Mouse (Mus musculus) myocyte (in vitro differentiated cells): ENCODE measurements around the gene Tradd. TPM values are rescaled to one million over a fixed set of nuclear protein-coding genes. Genes with fewer than 3 reads are reported as not detected.

Experiments
- H3K27me3 ChIP-seq: one replicate; pipeline ENCODE4 v1.6.1; 2011; ENCODE audit not compliant: control insufficient read depth, insufficient read depth, insufficient read length
- H3K36me3 ChIP-seq: one replicate; pipeline ENCODE4 v1.6.1; 2011; ENCODE audit not compliant: control insufficient read depth, insufficient read depth
- H3K4me2 ChIP-seq: one replicate; pipeline ENCODE4 v1.6.1; 2011; ENCODE audit warnings: low read depth, control low read depth
- H3K4me3 ChIP-seq: one replicate; pipeline ENCODE4 v1.5.1; 2011; ENCODE audit warnings: mild to moderate bottlenecking, control low read depth, moderate library complexity
- H3K79me2 ChIP-seq: one replicate; pipeline ENCODE4 v1.6.1; 2011; ENCODE audit not compliant: control insufficient read depth, insufficient read depth
- H3ac ChIP-seq: one replicate; pipeline ENCODE4 v1.6.1; 2011; ENCODE audit not compliant: control insufficient read depth, insufficient read length
- CEBPB ChIP-seq: IDR thresholded peaks from 2 replicates; pipeline ENCODE4 v1.6.1; 2011; ENCODE audit warnings: mild to moderate bottlenecking, moderate library complexity; ENCODE audit not compliant: poor library complexity, insufficient read depth, severe bottlenecking
- E2F4 ChIP-seq: IDR thresholded peaks from one replicate; pipeline ENCODE4 v1.6.1; 2011; ENCODE audit warnings: mild to moderate bottlenecking, control low read depth, moderate library complexity; ENCODE audit not compliant: insufficient read depth
- MAX ChIP-seq: IDR thresholded peaks from one replicate; pipeline ENCODE4 v1.6.1; 2011; ENCODE audit warnings: low read depth, mild to moderate bottlenecking, control low read depth
- MYOD1 ChIP-seq, 3 experiments: IDR thresholded peaks; one replicate each; pipeline ENCODE4 v1.6.1; 2011; ENCODE audit warnings: control low read depth in 2 of 3, low read depth in 2 of 3, mild to moderate bottlenecking in 2 of 3, moderate library complexity in 1 of 3; ENCODE audit not compliant: insufficient read length in 2 of 3, control insufficient read depth in 1 of 3
- MYOG ChIP-seq, 3 experiments: IDR thresholded peaks; one replicate each; pipeline ENCODE4 v1.6.1; 2011; ENCODE audit warnings: control low read depth in 2 of 3, low read depth in 2 of 3, mild to moderate bottlenecking in 2 of 3; ENCODE audit not compliant: insufficient read length in 2 of 3, control insufficient read depth in 1 of 3, insufficient read depth in 1 of 3
- POLR2A ChIP-seq: IDR thresholded peaks from one replicate; pipeline ENCODE4 v1.6.1; 2011; ENCODE audit warnings: low read depth, mild to moderate bottlenecking, control low read depth, moderate library complexity; ENCODE audit not compliant: insufficient read length
- POLR2AphosphoS2 ChIP-seq: IDR thresholded peaks from one replicate; pipeline ENCODE4 v1.6.1; 2011; ENCODE audit warnings: low read depth, control low read depth; ENCODE audit not compliant: insufficient read length
- REST ChIP-seq: IDR thresholded peaks from one replicate; pipeline ENCODE4 v1.6.1; 2011; ENCODE audit warnings: mild to moderate bottlenecking, control low read depth, moderate library complexity; ENCODE audit not compliant: insufficient read depth, insufficient read length
- SRF ChIP-seq: IDR thresholded peaks from one replicate; pipeline ENCODE4 v1.6.1; 2011; ENCODE audit warnings: low read depth; ENCODE audit not compliant: control insufficient read depth, insufficient read length
- TCF12 ChIP-seq: IDR thresholded peaks from one replicate; pipeline ENCODE4 v1.6.1; 2011; ENCODE audit warnings: mild to moderate bottlenecking, control low read depth; ENCODE audit not compliant: poor library complexity, insufficient read depth, severe bottlenecking
- TCF3 ChIP-seq: IDR thresholded peaks from one replicate; pipeline ENCODE4 v1.6.1; 2011; ENCODE audit warnings: low read depth, control low read depth; ENCODE audit not compliant: insufficient read length
- USF1 ChIP-seq: IDR thresholded peaks from one replicate; pipeline ENCODE4 v1.6.1; 2011; ENCODE audit warnings: low read depth, mild to moderate bottlenecking, control low read depth, moderate library complexity
- polyA plus RNA-seq: library from polyadenylated mRNA; unstranded; fragments of >200 nt; fragmentation: generic; extraction: Trizol; gene quantifications from one replicate; pipeline ENCODE4 v1.2.1, GENCODE M21; 2012; ENCODE audit warnings: missing spikeins

The Tradd gene
- polyA plus RNA-seq, 1 experiment, result 27.0 TPM

DNA sequence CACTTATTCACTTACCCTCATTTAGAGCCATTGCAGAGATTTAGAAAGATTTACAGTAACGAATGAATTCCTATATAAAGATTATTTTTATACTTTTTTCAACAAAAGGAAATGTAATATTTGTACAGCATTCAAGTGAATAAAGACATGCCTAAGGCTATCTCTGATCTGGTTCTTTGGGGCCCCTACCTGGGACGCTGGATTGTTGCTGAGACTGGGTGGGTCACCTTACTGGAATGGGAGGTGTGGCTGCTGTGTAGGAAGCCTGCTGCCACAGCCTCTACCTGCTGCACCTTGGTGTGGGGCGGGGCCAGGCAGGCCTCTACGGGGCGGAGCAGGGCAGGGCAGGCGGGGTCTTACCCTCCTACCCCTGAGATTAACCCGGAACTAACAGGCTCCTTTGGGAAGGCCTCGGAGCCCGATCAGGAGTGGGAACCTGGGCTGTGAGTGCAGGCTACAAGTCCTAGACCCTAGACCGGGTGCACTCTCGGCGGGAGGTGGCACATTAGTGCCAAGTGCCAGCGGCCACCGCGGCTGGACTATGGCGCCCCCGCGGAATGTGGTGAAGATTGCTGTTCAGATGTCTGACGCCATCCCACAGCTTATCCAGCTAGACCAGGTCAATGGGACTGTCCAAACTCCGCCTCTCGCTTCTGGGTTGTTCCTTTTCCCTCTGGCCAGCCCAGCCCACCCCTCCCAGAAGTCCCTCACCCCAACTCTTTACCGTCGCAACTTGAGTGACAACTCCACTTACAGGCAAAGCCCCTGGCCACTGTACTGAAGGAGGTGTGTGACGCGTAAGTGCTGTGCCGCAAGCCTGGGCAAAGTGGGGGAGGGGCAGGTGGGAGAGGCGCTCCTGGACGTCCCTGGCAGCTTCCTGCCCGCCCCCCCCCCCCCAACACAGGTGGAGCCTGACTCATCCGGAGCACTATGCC lies 41.1 kb upstream of the Tradd start, which contains the start of gene Elmo3:
Gene Elmo3, plus strand, starts transcription at position 391 of the 935 bp plus-strand sequence.
- H3K36me3 ChIP-seq, result peaks cover 45% of the 10 kb centered on the region
- no peak within 1 kb of the TSS for H3K4me3 ChIP-seq

DNA sequence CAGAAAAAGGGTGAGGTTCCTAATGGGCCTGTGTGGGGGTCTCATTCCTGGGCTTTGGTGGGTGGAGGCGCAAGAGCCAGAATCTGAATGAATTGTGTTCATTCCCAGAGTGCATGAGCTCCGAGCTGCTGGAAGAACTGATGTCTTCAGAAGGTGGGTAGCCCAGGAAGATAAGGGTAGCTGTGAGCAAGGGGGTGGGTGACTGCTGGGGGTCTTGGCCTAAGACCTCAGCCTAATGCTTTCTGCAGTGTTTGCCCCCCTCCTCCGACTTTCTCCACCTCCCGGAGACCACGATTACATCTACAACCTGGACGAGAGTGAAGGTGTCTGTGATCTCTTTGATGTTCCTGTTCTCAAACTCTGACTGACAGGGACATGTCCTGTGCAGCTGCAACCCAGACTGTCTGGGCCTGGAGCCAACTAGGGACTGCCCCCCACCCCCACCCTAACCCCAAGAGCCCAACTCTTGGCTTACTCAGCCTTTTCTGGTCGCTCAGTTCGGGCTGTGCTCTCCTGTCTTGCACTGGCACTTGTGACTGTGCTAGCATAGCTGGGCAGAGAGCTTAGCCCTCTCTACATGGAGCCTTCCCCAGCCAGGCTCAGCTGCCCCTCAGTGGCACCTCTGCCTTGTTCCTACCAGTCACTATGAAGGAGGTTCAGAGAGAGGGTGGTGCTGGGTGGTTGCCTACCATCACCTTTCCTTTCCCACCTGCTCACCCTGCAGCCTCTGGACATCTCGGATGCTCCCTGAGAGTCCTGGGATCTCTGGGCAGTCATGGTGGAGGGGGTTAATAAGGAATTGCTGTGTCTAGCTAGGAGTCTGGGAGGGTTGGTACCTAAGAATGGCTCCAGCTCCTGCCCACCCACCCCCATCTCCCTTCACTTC lies 40.2 kb upstream of the Tradd start:
- H3K27me3 ChIP-seq, result no peaks in the 10 kb centered on the region
- H3K79me2 ChIP-seq, result peaks cover 11% of the 10 kb centered on the region
- no peak overlapping the region for H3ac ChIP-seq
- H3K4me3 ChIP-seq, result no peak overlapping the region
- no peak for TF ChIP-seq USF1
- peak; percentile 4 for TF ChIP-seq TCF3
- TF ChIP-seq MAX, result no peak
- peak; percentile 37 for TF ChIP-seq TCF12
- TF ChIP-seq REST, result no peak
- peak; percentile 75 to 92 (median 88) for TF ChIP-seq MYOD1 (IDR thresholded peaks at IDR 0.05; ENCODE audit: control insufficient read depth in 1 of 3, insufficient read length in 2 of 3, low read depth in 2 of 3)
- TF ChIP-seq POLR2AphosphoS2, result peak; percentile 98
- no peak for TF ChIP-seq E2F4
- TF ChIP-seq POLR2A, result peak; percentile 55
- TF ChIP-seq MYOG (IDR thresholded peaks at IDR 0.05; ENCODE audit: control insufficient read depth in 1 of 3, insufficient read depth in 1 of 3, insufficient read length in 2 of 3, low read depth in 2 of 3), result peak in 1 of 3 experiments; percentile 22
- TF ChIP-seq SRF, result no peak
- peaks cover 49% of the 10 kb centered on the region for H3K36me3 ChIP-seq
- H3K4me2 ChIP-seq, result peak overlapping the region; percentile 24

More for the DNA sequence above, 41.1 kb upstream of the Tradd start, which contains the start of gene Elmo3:
- Histone ChIP-seq H3ac (no peak within 1 kb of the TSS), H3K79me2 (peaks cover 5% of the 10 kb centered on the region), H3K27me3 (no peaks in the 10 kb centered on the region), H3K4me2 (peak within 1 kb of the TSS; percentile 24)
- TF ChIP-seq MYOG (IDR thresholded peaks at IDR 0.05; ENCODE audit: control insufficient read depth in 1 of 3, insufficient read depth in 1 of 3, insufficient read length in 2 of 3, low read depth in 2 of 3) (no peak), POLR2A (peak; percentile 60), POLR2AphosphoS2 (peak; percentile 91)

DNA sequence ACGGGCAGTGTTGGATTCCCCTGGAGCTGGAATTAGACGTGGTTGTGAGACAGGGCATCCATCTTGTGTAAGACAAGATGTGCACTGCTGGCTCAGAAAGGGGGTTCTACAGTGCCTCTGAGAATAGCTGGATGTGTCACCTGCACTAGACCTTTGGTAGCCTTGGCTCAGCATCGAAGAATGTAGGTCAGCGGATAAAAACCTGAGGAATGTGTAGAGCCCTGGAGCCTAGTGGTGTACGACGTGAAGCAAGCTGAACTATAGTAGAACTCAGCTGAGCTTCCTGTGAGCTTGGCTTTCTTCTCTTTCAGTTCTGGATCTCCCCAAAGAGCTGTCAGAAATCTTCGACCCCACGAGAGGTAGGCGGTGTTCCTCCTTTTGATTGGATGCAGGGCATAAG lies 39.5 kb upstream of the Tradd start:
- Histone ChIP-seq H3K4me3 (no peak overlapping the region), H3K79me2 (peaks cover 16% of the 10 kb centered on the region), H3ac (no peak overlapping the region), H3K4me2 (no peak overlapping the region), H3K27me3 (no peaks in the 10 kb centered on the region), H3K36me3 (peaks cover 52% of the 10 kb centered on the region)
- TF ChIP-seq POLR2A, result no peak
- TF ChIP-seq TCF12, result no peak
- no peak for TF ChIP-seq CEBPB
- TF ChIP-seq POLR2AphosphoS2, result no peak

DNA sequence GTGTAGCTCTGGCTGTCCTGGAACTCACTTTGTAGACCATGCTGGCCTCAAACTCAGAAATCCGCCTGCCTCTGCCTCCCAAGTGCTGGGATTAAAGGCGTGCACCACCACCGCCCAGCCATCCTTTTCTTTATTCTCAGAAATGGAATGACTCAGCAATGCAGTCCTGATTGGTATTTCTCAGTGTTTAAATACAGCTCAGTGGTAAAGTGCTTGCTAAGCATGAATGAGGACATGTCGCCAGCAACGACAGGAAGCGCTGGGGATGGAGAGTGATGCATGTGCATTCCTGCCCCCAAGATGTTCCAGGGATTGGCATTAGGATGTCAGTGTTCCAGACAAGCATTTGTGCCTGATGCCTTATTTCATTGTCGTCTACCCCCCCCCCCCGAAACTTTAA lies 39.0 kb upstream of the Tradd start:
- Histone ChIP-seq H3ac (no peak overlapping the region), H3K79me2 (peaks cover 20% of the 10 kb centered on the region), H3K4me2 (no peak overlapping the region), H3K36me3 (peaks cover 48% of the 10 kb centered on the region), H3K27me3 (no peaks in the 10 kb centered on the region), H3K4me3 (no peak overlapping the region)
- TF ChIP-seq SRF (no peak), MYOD1 (IDR thresholded peaks at IDR 0.05; ENCODE audit: control insufficient read depth in 1 of 3, insufficient read length in 2 of 3, low read depth in 2 of 3) (no peak), TCF12 (no peak), TCF3 (no peak), MYOG (IDR thresholded peaks at IDR 0.05; ENCODE audit: control insufficient read depth in 1 of 3, insufficient read depth in 1 of 3, insufficient read length in 2 of 3, low read depth in 2 of 3) (no peak), MAX (no peak), USF1 (no peak), CEBPB (no peak)

DNA sequence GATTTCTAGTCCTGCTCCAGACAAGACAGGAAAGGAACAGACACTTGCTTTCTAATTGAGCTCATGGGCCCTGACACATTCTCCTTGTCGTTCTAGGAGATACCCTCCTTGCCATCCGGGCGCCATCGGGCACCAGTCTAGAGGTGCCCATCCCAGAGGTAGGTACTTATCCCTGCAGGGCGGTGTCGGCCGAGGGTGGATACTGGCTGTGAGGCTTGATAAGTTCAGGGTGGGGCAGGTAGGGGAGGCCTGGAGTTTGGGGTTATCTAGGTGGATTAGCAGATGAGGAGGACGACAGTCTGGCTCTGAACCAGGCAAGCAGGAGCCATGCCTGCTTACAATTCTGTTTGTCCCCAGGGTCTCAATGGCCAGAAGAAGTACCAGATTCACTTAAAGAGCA lies 35.6 kb upstream of the Tradd start:
- TF ChIP-seq CEBPB, result no peak
- TF ChIP-seq REST, result no peak
- TF ChIP-seq E2F4, result no peak
- TF ChIP-seq POLR2AphosphoS2, result no peak
- no peak for TF ChIP-seq SRF
- TF ChIP-seq MYOG (IDR thresholded peaks at IDR 0.05; ENCODE audit: control insufficient read depth in 1 of 3, insufficient read depth in 1 of 3, insufficient read length in 2 of 3, low read depth in 2 of 3), result no peak
- TF ChIP-seq MYOD1 (IDR thresholded peaks at IDR 0.05; ENCODE audit: control insufficient read depth in 1 of 3, insufficient read length in 2 of 3, low read depth in 2 of 3), result no peak
- TF ChIP-seq USF1, result no peak
- TF ChIP-seq TCF3, result no peak
- no peak for TF ChIP-seq TCF12
- no peak for TF ChIP-seq MAX
- TF ChIP-seq POLR2A, result no peak
- H3K79me2 ChIP-seq, result peaks cover 32% of the 10 kb centered on the region
- H3K4me3 ChIP-seq, result peak overlapping the region; percentile 93
- no peaks in the 10 kb centered on the region for H3K27me3 ChIP-seq
- H3K4me2 ChIP-seq, result peak overlapping the region; percentile 82
- no peak overlapping the region for H3ac ChIP-seq
- H3K36me3 ChIP-seq, result peaks cover 48% of the 10 kb centered on the region
